Mouse (Mus musculus) kidney, adult 11 months (tissue): ENCODE measurements at regions not wholly inside any gene's neighbourhood (a gene's known extent, or its start where the extent isn't known, plus 50 kb on each side); places are given as distances from the start of the nearest gene placed in this dataset.

ENCODE experiments used
- DNase-seq: peaks from one replicate; pipeline ENCODE4 v3.0.0; 2022

DNA sequence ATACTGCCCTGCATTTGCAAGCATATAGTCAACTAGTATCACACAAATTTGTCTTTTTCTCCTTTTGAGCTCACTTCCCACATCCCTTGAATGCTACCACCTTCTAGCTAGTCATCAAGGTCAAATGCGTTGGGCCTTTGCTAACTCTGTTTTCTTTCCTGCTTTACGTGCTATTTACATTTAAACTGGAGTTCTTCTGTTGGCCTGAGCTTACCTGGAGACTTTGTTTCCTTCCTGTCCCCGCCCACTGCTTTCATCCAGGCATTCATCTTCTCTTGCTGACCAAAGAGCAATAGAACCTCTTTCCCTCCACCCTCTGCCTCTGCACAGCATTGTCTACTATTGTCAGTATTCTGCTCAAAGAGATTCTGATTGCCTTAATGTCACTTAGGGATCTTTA is 237.0 kb downstream of the Papss1 start:
- no peak for DNase-seq

DNA sequence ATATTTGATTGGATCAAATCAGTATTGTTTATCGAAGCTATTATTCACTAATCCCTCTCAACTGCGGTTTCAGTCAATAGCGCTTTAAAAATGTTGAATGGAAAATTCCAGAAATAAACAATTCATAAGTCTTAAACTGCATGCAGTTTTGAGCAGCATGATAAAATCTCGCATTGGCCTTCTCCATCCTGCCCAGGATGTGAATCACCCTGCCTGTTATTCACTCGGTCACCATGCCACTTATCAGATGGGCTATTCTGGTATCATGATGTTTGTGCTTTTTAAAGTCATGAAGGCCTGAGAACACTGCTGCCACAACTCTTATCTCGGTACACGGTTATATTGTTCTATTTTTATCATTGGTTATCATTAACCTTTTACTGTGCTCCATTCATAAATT is 238.3 kb downstream of the Papss1 start:
- DNase-seq: peak; percentile 63

DNA sequence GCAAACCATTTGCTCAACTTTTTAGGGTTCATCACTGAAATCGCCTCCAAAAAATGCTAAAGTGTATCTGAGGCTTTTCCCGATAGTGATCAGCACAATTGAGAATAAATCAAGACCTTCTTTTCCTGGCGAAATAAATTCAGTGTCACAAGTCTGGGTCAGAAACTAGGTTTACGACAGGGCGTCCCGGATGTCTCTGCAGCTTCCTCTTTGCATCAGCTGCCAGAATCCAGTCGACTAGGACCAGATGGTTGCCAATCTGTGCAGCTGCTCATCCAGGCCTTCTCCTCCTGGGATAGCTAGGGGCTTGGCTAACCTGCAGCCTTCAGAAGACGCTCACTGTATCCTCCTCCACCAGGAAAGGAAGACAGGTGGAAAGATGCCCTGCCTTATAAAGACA is 243.6 kb downstream of the Papss1 start:
- DNase-seq: peak; percentile 68

DNA sequence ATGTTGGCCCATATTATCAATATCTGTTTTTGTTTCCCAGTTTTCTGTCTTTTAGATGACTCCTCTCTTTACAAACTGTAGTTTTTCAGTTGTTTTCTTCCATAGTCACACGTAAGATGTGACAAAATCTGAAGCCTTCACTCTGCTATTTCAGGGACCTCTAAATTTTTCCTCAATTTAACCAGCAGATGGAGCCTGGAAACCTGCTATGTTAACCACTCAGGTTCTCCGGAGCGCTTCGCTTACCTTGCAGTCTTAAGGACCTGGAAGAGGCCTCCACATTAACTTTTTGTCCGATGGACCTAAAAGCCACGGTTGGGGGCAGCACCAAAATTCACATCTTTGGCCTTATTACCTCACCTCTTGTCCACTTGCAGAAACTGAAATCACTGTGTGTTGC is 248.4 kb downstream of the Papss1 start:
- DNase-seq: no peak

DNA sequence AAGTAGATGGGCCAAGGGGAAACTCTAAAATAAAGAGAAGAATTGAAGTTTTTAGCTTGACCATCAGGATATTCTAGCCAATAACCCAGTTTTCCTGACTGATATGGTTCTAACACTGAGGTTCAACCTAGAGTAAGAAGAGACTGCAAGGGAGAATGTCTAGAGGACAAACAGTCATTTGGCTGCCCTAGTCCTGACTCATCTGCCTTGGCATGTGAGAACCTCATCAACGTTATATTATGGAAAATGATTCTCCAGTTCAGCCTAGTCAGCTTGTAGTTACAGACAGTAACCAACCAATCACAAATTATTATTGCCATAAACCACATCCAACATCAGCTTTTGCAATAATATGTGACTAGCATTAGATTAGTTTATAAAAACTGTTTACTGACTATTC is 254.2 kb downstream of the Papss1 start:
- DNase-seq: no peak

DNA sequence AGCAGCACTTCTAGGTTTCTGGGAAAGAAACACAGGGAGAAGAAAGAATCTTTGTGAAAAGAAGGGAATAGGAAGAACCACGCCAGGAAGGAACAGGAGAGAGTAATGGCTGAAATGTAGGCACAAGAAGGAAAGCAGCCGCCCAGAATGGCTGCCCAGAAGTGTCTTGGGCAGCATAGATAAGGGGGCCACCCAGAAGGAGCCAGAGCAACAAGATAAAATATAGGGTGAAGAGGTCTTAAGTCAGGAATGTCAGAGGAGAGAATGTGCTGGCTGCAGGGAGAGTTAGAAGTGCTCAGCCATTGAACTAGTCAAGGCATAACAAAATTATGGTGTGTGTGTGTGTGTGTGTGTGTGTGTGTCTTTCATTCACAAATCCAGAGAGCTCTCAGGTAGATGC is 227.7 kb upstream of the Dkk2 start:
- no peak for DNase-seq

DNA sequence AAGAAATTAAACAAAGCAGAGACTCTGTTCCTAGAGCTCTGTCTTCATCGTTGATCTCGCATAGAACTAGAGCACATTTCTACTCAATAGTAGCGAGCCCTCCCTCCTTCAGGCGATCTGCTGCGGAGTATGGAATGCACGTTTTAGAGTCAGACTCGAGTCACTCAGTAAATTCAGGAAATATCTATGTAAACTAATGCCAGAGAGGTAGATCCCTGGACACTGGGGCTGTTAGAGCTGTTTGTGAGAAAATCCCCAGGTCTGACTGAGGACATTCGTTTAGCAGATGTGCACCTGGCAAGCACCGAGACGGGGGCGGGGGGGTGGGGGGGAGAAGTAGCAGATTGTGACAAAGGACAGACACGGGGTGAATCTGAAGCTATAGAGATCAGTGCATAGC is 226.0 kb upstream of the Dkk2 start:
- no peak for DNase-seq

DNA sequence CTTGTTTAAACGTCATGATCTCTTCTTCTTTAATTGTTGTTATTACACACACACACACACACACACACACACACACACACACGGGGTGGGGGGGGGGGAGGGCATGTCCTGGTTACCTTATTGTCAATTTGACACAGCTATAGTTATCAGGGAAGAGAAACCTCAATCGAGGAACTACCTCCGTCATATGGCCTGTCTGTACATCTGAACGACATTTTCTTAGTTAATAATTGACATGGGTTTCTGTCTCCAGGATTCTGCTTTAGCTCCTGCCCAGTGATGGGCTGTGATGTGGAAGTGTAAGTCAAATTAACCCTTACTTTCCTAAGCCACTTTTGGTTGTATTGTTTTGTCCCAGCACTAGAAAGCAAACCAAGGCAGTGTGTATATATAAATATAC is 220.0 kb upstream of the Dkk2 start:
- no peak for DNase-seq

DNA sequence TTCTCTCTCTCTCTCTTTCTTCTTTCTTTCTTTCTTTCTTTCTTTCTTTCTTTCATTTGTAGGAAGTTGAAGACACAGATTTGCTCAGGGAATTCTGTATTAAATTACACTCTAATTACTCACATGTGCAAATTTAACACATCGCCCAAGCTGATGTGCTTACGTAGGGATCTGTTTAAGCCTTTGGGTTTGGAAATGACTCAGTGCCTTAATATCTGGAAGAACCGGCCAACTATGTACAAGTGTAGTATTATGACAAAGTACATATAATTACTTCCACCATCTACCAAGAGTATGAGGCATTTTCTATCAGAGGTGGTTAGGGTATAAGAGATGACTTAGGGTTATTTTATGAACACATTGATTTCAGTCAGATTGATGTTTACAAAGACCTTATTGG is 217.8 kb upstream of the Dkk2 start:
- no peak for DNase-seq

DNA sequence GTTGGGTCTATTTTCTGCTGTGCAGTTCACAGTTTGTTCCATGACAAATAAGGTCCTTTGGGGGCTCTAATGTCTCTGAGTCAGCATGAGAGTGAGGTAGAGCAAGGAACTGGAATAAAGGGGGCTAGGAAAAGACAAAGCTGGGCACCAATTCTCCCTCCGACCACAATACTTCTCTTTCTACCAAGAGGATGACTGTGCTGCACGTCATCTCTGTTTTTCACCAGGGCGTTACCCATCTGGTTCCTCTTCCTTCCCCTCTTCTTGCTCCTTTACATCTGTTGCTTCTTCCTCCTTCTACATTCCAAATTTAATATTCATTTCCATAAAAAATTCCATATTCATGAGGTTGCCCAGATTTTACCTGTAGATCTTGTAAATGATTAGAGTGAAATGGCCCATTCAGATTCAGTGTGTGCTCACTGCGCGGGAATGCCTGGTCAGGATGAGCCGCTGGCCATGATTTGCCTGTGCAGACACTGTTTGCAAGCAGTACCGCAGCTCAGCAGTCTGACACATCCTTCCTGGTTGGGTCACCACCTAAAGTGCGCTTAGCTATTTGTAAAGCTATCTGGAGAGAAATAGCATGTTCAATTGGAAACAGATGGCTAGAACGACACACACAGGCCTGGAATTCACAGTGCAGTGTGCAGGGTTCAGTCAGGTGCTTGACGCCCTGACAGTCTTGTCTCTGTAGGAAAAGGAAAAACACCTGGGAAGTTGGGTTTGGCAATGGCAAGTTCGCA is 216.7 kb upstream of the Dkk2 start:
- no peak for DNase-seq

DNA sequence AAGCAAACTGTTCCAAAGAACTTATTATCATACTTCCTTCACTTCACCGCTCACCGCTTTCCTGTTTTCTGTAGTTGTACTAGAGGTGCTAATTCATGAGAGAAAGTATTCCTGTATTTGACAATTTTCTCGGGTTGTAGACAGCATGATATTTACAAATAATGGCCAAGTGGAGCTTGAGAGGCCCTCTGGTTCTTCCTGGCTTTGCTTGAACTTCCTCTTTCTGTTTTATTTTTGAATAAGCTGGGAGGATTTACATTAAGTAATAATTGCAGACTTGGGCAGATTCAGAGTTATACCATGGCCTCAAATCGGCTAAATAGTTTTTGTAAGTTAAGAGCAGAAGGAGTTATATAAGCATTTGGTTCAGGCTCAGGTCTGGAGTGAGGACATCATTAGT is 215.8 kb upstream of the Dkk2 start:
- no peak for DNase-seq

DNA sequence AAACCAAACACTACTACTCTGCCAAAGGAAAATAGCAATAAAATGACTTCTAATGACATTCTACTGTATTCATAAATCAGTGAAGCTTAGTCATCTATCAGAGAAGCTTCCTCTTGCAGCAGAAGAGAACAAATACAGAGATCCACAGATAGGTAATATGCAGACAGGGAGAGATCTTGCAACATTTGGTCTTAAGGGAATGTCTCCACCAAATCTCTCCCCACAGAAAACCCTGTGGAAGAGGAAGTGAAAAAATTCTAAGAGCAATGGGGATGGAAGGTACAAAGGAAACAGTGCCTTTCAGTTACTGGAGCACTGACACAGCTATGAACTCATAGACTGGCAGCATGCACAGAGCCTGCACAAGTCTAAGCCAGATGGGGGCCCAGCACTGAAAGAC is 202.4 kb upstream of the Dkk2 start:
- DNase-seq: no peak

DNA sequence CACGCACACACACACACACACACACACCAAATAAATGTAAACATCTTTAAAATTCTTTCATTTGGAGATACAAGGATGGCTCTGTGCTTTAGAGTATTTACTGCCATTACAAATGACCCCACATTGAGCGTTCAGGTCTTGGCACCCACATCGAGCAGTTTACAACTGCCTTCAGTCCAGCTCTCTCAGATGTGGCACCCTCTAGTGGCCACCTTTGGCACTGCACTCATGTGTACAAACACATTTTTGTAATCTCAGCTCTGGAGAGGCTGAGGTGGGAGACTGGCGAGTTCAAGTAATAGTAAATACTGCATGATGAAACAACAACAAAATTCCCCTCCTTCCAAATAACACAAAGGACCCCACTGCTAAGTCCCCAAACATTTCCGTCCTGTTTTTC is 198.6 kb upstream of the Dkk2 start:
- no peak for DNase-seq

DNA sequence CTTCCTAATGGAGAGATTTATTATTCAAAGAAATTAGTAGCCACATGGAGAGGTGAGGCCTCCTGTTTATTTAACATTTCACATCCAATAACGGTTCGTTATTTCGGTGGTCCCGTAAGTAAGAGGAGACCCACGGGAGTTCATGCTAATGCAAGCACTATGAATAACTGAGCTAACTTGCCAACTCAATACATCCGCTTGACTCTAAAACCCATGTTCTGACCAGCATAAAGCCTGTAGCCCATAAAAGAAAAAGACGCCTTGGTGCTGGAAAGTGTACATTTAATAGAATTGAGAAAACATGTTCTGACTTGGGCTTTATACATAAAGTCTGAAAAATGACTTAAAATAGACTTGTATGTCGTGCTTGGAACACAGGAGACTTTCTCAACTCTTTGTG is 198.1 kb upstream of the Dkk2 start:
- DNase-seq: no peak

DNA sequence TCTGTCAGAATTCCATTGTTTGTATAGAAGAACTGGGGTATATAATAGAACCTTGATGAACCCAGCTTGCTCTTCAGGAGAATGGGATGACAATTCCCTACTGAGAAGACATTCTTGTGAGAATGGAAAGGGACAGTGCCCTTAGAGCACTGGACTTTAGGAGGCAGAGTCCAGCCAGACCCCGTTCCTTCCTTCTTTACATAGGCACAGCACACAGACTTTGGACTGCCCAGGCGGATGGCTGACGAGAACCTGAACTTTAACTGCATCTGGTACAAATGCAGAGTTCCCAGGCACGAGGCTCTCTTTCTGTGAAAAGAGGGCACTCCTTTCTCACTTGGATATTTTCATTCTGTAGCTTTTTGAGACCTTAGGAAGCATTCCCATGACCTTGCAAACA is 197.4 kb upstream of the Dkk2 start:
- no peak for DNase-seq

DNA sequence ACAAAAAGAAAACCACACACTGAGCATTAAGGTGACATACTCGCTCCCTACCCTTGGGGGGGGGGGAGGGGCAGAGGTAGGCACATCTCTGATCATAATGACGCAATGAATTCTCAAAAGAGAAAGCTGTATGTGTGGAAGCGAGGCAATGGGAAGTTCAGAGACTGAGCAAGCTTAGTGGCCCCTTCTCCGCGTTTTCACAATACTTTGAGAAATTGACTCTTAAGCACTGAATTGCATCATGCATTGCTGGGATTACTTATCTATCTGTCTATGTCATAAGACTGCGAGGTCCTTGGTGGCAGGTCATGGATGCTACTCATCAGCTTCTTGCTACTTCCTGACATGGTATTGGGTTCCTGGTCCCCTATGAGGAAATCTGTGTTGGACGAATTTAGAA is 193.2 kb upstream of the Dkk2 start:
- DNase-seq: no peak

DNA sequence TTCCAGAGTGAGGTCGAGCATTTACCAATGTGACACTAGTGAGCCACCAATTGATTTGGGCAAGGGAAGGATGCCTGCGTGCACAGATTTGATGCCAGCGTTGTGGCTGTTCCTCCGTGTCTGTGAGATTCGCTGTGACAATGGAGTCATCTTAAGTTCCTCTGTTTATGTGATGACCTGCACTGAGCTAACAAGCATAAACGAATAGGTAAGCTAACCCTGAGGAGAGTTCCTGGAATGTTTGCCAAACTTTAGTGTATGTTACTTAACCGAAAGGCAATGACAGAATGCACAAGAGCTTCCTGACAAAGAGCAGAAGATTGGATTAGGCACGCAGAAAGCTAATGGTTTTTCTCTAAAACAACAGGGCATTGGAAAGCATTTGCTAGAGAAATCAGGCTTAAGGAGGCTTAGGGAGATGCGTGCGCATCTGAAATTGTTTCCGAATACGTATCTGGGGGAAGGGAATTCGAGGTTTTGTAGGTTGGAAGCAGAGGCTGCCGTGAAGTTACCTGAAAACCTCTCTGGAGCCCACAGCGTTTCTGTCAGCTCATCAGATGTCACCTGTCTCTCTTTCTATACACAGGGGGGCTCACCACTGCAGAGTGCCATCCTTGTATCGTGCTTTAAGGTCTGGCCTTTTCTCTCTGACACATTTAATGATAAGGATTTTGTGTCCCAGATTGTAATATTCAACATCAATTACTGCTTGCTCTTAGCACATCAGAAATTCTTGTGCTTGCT is 191.9 kb upstream of the Dkk2 start:
- DNase-seq: no peak

DNA sequence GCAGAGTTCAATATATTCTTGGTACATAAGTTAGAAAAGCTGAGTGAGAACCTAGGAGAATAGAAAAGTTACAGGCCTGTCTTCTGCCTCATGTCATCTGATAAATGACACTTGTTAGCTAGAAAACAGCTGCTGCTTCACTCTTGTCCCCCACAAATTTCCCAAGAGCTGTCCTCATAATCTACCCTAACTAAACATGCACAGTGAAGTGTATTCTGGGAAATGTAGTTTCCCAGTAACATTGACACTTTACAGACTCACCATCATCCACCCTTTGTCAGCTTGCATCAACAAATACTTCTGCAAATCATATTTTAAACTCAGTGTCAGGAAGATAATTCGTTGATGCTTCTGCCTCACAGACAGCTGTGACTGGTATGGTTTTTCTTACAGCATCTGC is 190.0 kb upstream of the Dkk2 start:
- DNase-seq: no peak

DNA sequence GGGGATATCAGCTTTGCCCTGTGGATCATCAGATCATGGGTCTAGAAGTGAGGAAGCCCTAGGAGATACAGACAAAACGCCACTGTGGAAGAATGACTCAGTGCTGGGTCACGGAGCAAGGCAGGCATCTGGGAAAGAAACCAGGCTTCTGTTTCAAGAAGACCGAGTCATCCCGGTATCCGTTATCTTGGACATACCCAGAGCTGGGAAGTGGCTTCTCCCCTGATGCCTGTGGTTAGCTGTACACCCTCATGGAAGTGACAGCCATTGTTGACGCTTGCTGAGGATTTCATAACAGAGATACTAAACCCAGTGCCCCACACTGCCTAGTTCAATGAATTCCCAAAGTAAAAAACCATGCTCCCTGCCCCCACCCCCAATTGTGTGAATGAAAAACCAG is 171.6 kb upstream of the Dkk2 start:
- no peak for DNase-seq

DNA sequence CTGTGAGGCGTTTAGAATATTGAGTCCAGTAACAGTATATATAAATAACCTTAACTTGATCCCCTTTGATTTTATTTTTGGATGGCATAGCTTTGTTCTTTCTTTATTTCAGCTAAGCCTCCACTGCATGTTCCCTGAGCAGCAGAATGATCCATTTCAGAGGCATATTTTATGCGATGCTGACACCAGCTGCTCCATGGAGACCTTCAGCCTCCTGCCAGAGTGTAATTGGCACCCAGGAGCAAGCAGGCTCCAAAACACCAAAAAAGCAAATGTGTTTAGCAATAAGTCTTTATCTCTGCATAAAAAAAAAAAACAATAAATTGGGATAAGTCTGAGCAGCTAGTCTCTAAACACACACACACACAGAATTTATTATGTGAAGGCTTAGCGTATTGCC is 170.7 kb upstream of the Dkk2 start:
- DNase-seq: no peak

DNA sequence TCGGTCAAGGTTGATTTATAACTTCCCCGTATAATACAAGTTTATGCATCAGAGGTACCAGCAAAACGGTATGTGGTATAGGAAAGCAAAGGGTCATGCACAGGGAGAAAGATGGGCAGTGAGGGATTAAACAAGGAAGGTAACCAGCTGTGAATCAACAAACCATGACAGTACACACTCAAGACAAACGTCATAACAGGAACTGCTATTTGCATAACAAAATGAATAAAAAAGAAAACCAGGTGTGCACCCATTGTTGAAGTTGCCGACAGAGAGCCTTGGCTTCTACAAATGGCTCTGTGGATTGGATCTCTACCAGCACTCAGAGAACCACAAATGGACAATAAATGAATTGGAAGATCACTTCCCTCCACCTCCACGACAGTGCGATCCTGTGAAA is 170.1 kb upstream of the Dkk2 start:
- DNase-seq: no peak

DNA sequence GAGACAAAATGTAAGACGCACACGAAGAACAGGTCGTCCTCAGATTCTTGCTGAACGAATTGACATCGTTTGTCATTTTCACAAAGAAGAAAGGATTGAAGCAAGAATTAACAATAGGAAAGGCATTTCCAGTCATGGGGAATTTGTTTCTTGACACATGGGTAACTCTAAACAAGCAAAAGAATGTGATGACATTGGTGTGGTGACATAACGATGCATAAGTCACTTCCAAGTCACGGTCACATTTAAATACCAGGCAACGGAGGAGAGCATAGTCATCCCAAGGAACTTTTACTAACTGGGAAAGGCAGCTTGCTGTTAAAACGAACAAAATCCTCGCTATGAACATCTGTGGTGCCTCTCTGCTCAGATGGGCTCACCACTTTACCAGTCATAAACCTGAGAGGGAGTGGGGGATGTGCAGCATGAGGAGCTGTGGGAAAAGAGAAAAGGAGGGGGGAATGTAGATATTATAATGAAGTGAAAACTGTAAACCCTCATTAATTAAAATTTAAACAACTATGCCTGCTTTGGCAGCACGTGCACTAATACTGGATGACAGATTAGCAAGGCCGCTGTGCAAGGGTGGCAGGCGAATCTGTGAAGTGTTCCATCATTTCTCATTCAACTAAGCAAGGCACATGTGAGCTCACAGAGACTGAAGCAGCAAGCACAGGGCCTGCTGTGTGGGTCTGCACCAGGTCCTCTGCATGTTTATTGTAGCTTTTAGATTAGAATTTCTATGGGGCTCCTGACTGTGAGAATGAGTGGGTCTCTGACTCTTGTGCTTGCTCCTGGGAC is 167.2 kb upstream of the Dkk2 start:
- DNase-seq: no peak

DNA sequence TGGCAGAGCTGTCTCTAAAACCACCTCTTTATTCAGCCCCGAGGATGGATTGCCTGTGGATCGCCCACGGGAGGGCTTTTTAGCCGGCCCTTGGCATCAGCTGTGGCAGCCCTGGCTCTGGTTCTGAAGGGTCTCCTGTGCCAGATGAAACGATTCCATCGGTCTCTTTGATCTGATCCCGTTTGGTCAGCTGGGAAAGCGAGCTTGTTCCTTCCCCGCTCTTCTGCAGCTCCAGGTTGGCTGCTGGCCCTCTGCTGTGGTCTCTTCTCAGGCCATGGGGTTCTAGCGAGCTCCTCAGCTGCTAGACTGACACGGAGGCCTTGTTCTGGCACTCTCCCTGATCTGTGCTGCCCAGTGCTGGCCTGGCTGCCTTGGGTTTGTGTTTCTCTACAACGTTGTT is 165.6 kb upstream of the Dkk2 start:
- DNase-seq: no peak

DNA sequence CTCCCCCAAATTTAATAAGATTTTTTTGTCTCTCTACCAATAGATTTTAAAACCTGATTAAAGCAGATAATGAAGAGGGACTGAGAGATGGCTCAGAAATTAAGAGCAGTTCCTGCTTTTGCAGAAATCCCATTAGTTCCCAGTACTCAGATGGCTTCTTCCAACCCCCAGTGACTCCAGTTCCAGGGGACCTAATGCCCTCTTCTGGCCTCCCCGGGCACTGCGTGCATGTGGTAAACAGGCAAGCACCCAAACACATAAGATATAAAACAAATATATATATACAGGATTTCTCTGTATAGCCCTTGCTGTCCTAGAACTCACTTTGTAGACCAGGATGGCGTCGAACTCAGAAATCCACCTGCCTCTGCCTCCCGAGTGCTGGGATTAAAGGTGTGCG is 163.9 kb upstream of the Dkk2 start:
- DNase-seq: no peak
